In the genomic region with DNA sequence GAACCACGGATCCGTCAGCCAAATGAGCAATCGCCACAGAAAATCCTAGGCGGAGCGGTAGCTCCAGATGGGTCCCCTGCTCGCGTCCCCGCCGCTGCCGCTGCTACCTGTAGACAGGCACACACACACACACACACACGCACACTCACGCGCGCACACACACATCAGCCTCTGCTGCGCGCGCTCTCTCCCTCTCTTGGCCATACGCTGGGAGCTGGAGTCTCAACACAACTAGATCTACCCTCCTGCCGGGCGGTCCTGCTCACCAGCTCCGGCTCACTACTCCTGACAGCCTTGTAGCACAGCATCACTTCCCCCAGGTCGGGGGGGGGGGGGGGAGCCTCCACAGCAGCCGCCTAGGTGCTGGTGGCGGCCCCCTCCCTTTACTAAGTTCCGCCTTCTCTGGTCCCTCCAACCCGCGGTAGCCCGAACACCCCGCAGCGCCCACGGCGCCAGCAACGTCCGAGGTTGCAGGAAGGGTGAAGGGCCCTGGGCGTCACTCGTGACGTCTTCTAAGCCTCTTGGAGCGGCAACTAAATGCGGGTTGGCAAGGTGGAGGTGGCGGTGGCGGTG, we compare ENCODE assay signal across 9 mouse cellular contexts. TPM values are rescaled to one million over a fixed set of nuclear protein-coding genes. Genes with fewer than 3 reads are reported as not detected.
DNase-seq lines count a peak whose midpoint lies in the region; ATAC-seq lines count a peak whose summit lies in the region.
"Had no signal": no experiment of that assay in that cellular context is flagged by ENCODE, and none has a peak within 500 bp of the region (broad histone marks: within the 10 kb centered on the region; RNA-seq: fewer than 3 reads in every experiment).

No protein-coding gene starts in this region.

- no peaks in the 10 kb centered on the region for H3K9me3 ChIP-seq in heart, embryonic 16.5 days (replicated peaks; ENCODE audit: control insufficient read depth, low read length)
- no peaks in the 10 kb centered on the region for H3K9me3 ChIP-seq in neural tube, embryonic 15.5 days (replicated peaks)

- no peak overlapping the region; the same call in 1 of the 2 replicates for H3K9ac ChIP-seq in heart, embryonic 16.5 days (ENCODE audit: low read length)
- peak overlapping the region; percentile 93 for H3K9ac ChIP-seq in neural tube, embryonic 15.5 days (replicated peaks)

- DNase-seq in heart, postnatal 14 days, result no peak
- DNase-seq in cerebellum, postnatal 25 days, result peak; percentile 41 to 63
- peak; percentile 64 to 67 for DNase-seq in left cerebral cortex, postnatal 36 days (ENCODE audit: low spot score in 2 of 2)
- no peak for DNase-seq in spleen, postnatal 10 days (ENCODE audit: low spot score in 2 of 2)
- no peak for DNase-seq in lung, postnatal 10 days

- H3K4me1 ChIP-seq in heart, embryonic 16.5 days (ENCODE audit: control insufficient read depth, insufficient read depth, low read length), result peaks cover 9% of the 10 kb centered on the region; the same call in 1 of the 2 replicates
- H3K4me1 ChIP-seq in neural tube, embryonic 15.5 days, result peaks cover 13% of the 10 kb centered on the region

- intact Hi-C loops in heart, postnatal 14 days (cut with DNase I), result no loop called here
- intact Hi-C loops in left cerebral cortex, postnatal 36 days (cut with DNase I), result loop anchor here (5.0 to 10.0 kb wide), 3 partner anchors 181 to 501 kb away; no protein-coding TSS in a partner anchor

- H3K36me3 ChIP-seq in heart, embryonic 16.5 days (ENCODE audit: control insufficient read depth, insufficient read depth), result no peaks in the 10 kb centered on the region
- no peaks in the 10 kb centered on the region for H3K36me3 ChIP-seq in neural tube, embryonic 15.5 days

- WGBS in heart, embryonic 16.5 days, result under 1% methylated on average over 38 of the region's 41 CpGs
- whole genome bisulfite sequencing in neural tube, embryonic 15.5 days, result under 1% methylated on average over 40 of the region's 41 CpGs

- no peak; the same call in 1 of the 2 replicates for ATAC-seq in heart, embryonic 16.5 days (replicated peaks; ENCODE audit: extremely low read depth, insufficient read depth, low FRiP score)
- ATAC-seq in hematopoietic stem cell, adult 5-6 weeks (replicated peaks in 1 of 2; ENCODE audit: insufficient read depth in 1 of 2, low FRiP score in 2 of 2, low TSS enrichment in 1 of 2, low read depth in 1 of 2, poor library complexity in 2 of 2, severe bottlenecking in 2 of 2), result peak; percentile 43 to 50; a peak in 3 of 4 replicates
- ATAC-seq in neural tube, embryonic 15.5 days (ENCODE audit: low FRiP score), result peak; percentile 68

- no peak overlapping the region for H3K27ac ChIP-seq in heart, embryonic 16.5 days (ENCODE audit: low read length)
- peak overlapping the region; percentile 57 for H3K27ac ChIP-seq in neural tube, embryonic 15.5 days (replicated peaks)

- peak overlapping the region; percentile 56 for H3K4me3 ChIP-seq in heart, embryonic 16.5 days (ENCODE audit: low read length)
- H3K4me3 ChIP-seq in neural tube, embryonic 15.5 days (replicated peaks), result peak overlapping the region; percentile 75

- peaks cover 44% of the 10 kb centered on the region for H3K27me3 ChIP-seq in heart, embryonic 16.5 days (ENCODE audit: control insufficient read depth, insufficient read depth, low read length)
- H3K27me3 ChIP-seq in neural tube, embryonic 15.5 days (replicated peaks), result no peaks in the 10 kb centered on the region

- peak overlapping the region; percentile 84 for H3K4me2 ChIP-seq in heart, embryonic 16.5 days (ENCODE audit: low read depth, low read length)
- peak overlapping the region; percentile 83 for H3K4me2 ChIP-seq in neural tube, embryonic 15.5 days

RNA-seq across cellular contexts. Expression of a gene that starts 1.1 kb away (rescaled TPM):
- 0.60 and 0.92 TPM in 2 replicates for polyA plus RNA-seq in heart, embryonic 16.5 days (2015; fragmentation: Nextera tagmentation; extraction: Ambion mirVana)
- under 1 TPM; 0.10 to 0.12 TPM for total RNA-seq in heart, postnatal 14 days (2021)
- not detected in 2 replicates for total RNA-seq in hematopoietic stem cell, adult 5-6 weeks (2017)
- 100 to 1,000 TPM; 101 to 106 TPM for total RNA-seq in left cerebral cortex, postnatal 36 days (2021)
- 28.2 and 29.9 TPM in 2 replicates for polyA plus RNA-seq in neural tube, embryonic 15.5 days (2015; fragmentation: Nextera tagmentation; extraction: Ambion mirVana)
- total RNA-seq: MEL had no signal

Comparison
In these comparisons a context has a peak if more than half of its experiments do, and no peak if none do; other contexts are left out.
1. DNase-seq: peak in cerebellum, postnatal 25 days (2 of 2) and left cerebral cortex, postnatal 36 days (2 of 2); none in heart, postnatal 14 days (0 of 2), spleen, postnatal 10 days (0 of 2) and lung, postnatal 10 days (single experiment).
2. RNA of a gene that starts 1.1 kb away (total RNA-seq): 101 to 106 TPM in left cerebral cortex, postnatal 36 days; 0.10 to 0.12 TPM in heart, postnatal 14 days and not detected in hematopoietic stem cell, adult 5-6 weeks; every median in the first group is over 10 times any median in the second.